Mouse (Mus musculus): ENCODE measurements around the gene Slc25a44.
"Not testable (repeated sequence)": the region's sequence is repeated elsewhere in the genome, so short reads cannot be mapped to it uniquely, and the experiment has no call there.

Slc25a44 gene

DNA sequence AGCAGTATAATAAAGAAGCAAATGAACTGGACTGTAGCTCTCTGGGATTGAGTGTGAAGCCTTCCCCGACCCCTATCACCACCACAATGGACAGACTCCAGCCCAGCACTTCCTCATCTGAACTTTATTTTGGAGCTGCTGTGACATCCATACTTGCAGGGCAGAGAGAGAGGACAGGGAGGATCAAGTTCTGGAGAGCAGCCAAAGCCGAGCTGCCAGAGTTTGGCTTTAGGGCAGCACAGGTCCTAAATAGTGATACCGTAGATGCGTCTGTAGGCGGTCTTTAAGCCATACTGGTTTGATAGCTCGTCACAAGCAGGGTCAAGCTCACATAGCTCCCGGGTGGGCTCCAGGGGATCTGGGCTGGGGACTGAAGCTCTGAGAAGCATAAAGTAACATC lies 56.4 kb downstream of the Slc25a44 start:
- not testable (repeated sequence) for DNase-seq (ENCODE audit: extremely low spot score)

DNA sequence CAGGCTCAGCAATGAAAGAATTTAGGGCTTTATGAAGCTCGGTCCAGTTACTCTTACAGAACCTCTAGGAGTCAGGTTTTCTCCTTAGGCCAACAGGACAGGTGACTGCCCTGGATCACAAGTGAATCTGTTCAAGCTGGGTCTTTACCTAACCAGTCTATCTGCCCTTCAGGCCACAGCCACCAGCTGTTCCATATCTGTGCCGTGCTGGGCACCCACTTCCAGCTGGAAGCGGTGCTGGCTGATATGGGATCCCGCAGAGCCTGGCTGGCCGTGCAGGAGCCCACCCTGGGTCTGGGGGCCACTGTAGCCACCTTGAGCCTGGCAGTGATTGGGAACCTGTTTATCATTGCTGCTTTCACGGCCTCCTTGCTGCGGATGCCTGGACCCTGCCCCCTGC lies 57.4 kb downstream of the Slc25a44 start:
- not testable (repeated sequence) for DNase-seq (ENCODE audit: extremely low spot score)

- DNase-seq (ENCODE audit: extremely low spot score) = peak; percentile 15
Measured at GRCm38 (mm10) chr3:88366830-88367428, 58.0 kb downstream of the Slc25a44 start.

DNA sequence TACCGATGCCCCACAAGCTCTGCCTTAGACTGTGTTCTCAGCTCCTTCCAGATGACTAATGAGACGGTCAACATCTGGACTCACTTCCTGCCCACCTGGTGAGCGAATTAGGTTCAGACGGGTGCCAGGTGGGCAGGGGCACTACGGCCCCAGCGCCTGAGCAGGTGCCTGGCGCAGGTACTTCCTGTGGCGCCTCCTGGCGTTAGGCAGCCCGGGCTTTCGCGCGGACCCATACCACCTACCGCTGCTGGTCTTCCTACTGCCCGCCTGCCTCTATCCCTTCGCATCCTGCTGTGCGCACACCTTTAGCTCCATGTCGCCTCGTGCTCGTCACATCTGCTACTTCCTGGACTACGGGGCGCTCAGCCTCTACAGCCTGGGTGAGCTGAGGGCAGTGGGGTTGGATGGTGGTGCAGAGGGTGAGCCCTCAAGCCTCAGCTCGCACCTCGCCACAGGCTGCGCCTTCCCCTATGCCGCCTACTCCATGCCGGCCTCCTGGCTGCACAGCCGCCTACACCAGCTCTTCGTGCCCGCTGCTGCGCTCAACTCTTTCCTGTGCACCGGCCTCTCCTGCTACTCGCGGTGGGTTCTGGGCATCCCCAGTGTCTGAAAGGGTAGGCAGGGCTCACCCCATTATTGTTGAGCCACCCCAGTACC lies 59.1 kb downstream of the Slc25a44 start:
- no peak for DNase-seq (ENCODE audit: extremely low spot score)

DNA sequence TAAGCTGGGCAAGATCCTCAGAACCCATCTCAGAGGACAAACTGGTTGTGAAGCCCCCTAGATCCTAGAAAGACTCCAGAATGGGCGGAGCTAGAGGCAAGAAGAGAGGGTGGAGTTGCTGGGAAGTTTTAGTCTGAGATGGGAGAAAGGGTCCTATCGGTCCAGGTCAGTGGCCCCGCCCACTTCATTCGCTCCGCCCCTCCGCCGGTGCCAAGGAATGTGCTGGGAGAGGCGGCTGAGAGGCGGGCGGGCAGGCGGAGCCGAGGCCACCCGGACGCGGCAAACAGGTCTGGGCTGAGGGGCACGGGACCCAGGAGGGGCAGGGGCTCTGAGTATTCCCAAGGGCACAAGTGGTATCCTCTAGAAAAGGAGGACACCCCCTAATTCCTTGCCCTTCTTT lies 60.6 kb downstream of the Slc25a44 start, which contains the start of gene Paqr6:
Gene Paqr6 (plus strand): TSS at position 248 of the 400 bp plus-strand sequence.
- DNase-seq (ENCODE audit: extremely low spot score) = peak; percentile 76

DNA sequence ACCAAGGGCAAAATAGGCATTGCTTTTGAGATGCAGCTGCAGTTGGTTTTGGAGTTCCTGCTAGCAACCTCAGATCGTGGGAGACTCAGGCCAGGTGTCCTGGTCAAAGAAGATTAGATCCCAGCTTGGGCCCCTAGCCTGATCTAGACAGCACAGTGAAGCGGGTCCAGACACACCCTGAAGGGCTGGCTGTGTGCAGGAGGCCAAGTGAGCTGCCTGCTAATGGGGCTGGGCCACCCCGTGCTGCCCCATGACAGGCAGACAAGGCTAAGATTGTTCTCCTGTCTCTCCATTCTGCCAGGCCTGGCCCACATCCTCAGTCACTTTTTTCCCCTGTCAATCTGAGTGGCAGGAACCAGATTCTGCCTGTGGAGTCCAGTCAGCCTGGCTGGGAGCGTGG lies 61.2 kb downstream of the Slc25a44 start:
- no peak for DNase-seq (ENCODE audit: extremely low spot score)

GRCm38 (mm10) chr3:88361612-88362313 lies 63.2 kb downstream of the Slc25a44 start:
- no peak for DNase-seq (ENCODE audit: extremely low spot score)

DNA sequence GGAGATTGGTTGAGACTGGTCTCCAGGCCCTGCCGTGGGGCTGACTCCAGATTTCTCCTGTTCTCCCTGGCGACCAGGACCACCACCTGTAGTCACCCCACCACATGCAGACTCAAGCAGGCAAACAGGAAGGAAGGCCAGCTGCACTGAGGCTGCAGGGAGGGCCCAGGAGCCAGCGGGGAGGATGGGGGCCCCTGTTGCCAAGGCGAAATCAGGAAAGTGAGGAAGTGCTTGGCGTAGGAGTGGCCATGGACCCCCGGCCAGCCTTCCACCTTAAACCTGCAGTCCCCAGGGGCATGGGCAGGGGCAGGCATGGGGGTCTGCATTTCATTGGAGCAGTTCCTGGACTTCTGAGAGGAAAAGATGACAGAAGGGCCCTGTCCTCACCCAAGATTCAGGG lies 63.8 kb downstream of the Slc25a44 start:
- no peak for DNase-seq (ENCODE audit: extremely low spot score)
